Mouse (Mus musculus) kidney, embryonic 16.5 days (tissue): ENCODE results near the gene Slc31a2. TPM values are rescaled to one million over a fixed set of nuclear protein-coding genes. Genes with fewer than 3 reads are reported as not detected.

Experiments
- ATAC-seq: fragments of 200-750 bp; cut with Nextera tagmentation; 2 replicates; pipeline ENCODE4 v1.8.0; 2017; ENCODE audit warnings: moderate TSS enrichment; ENCODE audit not compliant: low FRiP score, low TSS enrichment
- H3K27ac ChIP-seq: fragments of 300-500 bp; sonication (generic); 2 replicates; pipeline ENCODE4 v1.5.1; 2014; ENCODE audit warnings: low read length
- H3K27me3 ChIP-seq: fragments of 300-500 bp; sonication (generic); 2 replicates; pipeline ENCODE4 v1.6.1; 2014; ENCODE audit warnings: low read length, control low read depth, mixed read lengths; ENCODE audit not compliant: insufficient read depth
- H3K36me3 ChIP-seq: fragments of 300-500 bp; sonication (generic); 2 replicates; pipeline ENCODE4 v1.6.1; 2014; ENCODE audit warnings: low read length, control low read depth, mixed read lengths; ENCODE audit not compliant: insufficient read depth
- H3K4me1 ChIP-seq: fragments of 300-500 bp; sonication (generic); 2 replicates; pipeline ENCODE4 v1.6.1; 2014; ENCODE audit warnings: low read length, control low read depth, mixed read lengths; ENCODE audit not compliant: insufficient read depth
- H3K4me2 ChIP-seq: fragments of 300-500 bp; sonication (generic); replicated peaks from 2 replicates; pipeline ENCODE4 v1.6.1; 2014; ENCODE audit warnings: low read depth, low read length
- H3K4me3 ChIP-seq: fragments of 300-500 bp; sonication (generic); 2 replicates; pipeline ENCODE4 v1.5.1; 2014; ENCODE audit warnings: mild to moderate bottlenecking, low read length
- H3K9ac ChIP-seq: fragments of 300-500 bp; sonication (generic); replicated peaks from 2 replicates; pipeline ENCODE4 v1.6.1; 2014; ENCODE audit warnings: low read length
- H3K9me3 ChIP-seq: fragments of 300-500 bp; sonication (generic); 2 replicates; pipeline ENCODE4 v1.6.1; 2016; ENCODE audit warnings: low read length, control low read depth
- WGBS: fragments of 180-500 bp; shearing (Covaris S2); extraction: QIAGEN DNeasy Blood & Tissue Kit; methylation state at CpG from one replicate; pipeline ENCODE4 v1.1.7; 2014; 5-methylcytosine and 5-hydroxymethylcytosine counted together
- polyA plus RNA-seq: library from polyadenylated mRNA; unstranded; fragments of >200 nt; fragmentation: Nextera tagmentation; extraction: Ambion mirVana; gene quantifications from 2 replicates; pipeline ENCODE4 v1.2.1, GENCODE M21; 2015

Gene Slc31a2
- polyA plus RNA-seq, 1 experiment from 2014 or later = 31.9 TPM

DNA sequence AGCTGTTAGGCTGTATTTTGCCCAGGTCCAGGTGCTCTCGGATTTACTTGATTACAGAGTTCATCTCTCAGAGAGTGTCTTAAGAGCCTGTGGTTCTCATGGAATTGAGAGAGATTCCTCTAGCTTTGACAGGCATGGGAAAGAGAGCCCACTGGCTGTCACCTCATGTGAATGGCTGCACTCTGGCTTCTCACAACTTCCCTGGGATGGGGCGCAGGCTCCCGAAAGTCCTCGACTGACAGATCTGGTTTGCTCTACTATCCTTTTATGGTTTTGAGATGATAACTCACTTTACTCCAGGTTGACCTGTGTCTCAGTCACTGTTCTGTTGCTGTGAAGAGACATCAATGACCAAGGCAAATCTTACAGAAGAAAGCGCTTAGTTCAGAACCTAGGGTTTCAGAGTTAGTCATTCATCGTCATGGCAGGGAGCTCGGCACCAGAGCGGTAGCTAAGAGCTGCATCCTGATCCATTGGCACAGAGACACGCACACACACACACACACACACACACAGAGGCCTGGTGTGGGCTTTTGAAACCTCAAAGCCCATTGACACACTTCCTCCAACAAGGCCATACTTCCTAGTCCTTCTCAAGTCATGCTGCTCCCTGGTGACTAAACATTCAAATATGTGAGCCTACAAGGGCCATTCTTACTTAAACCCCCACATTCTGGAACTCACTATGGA is 28.6 kb downstream of the Slc31a2 start:
- Histone ChIP-seq H3K9me3 (no peaks in the 10 kb centered on the region), H3K27me3 (no peaks in the 10 kb centered on the region), H3K4me1 (peaks cover 27% of the 10 kb centered on the region), H3K4me2 (no peak overlapping the region), H3K27ac (no peak overlapping the region), H3K4me3 (no peak overlapping the region), H3K36me3 (no peaks in the 10 kb centered on the region), H3K9ac (no peak overlapping the region)
- ATAC-seq = no peak
- WGBS = 95% methylated on average over 9 of the region's 9 CpGs

DNA sequence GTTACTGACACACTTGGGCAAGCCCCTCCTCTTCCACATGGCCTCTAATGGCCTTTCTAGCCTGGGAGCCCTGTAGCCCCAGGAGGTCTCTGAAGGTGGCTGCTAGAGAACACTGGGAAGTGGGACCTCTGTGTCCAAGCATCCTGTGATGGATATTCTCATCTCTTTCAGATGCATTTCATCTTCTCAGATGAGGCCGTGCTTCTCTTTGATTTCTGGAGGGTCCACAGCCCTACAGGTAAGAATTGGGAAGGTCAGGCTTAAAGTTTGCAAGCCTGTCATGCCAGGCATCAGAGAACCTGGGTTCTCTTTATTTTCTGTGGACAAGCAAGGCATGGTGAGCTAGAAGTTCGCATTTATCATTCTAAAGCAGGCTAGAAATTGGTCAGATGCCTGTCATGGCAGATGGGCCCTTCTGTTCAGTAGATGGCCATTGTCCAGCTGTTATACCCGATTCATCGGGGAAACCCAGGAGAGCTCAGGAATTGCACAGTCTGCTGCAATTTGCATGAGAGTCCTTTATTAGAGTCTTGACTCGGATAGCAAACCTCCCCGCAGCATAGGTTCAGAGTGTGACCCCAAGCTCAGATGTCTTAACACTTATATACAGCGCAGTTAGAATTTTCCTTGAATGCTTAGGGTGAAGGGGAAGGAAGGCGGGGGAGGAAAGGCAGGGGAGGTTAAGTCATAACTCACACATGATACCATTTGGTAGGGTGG is 30.3 kb downstream of the Slc31a2 start:
- Histone ChIP-seq H3K4me3 (no peak overlapping the region), H3K4me2 (no peak overlapping the region), H3K9ac (no peak overlapping the region), H3K27ac (no peak overlapping the region), H3K36me3 (peaks cover 6% of the 10 kb centered on the region), H3K4me1 (peaks cover 21% of the 10 kb centered on the region), H3K9me3 (no peaks in the 10 kb centered on the region), H3K27me3 (no peaks in the 10 kb centered on the region)
- WGBS = 37% methylated on average over 8 of the region's 8 CpGs
- no peak for ATAC-seq

DNA sequence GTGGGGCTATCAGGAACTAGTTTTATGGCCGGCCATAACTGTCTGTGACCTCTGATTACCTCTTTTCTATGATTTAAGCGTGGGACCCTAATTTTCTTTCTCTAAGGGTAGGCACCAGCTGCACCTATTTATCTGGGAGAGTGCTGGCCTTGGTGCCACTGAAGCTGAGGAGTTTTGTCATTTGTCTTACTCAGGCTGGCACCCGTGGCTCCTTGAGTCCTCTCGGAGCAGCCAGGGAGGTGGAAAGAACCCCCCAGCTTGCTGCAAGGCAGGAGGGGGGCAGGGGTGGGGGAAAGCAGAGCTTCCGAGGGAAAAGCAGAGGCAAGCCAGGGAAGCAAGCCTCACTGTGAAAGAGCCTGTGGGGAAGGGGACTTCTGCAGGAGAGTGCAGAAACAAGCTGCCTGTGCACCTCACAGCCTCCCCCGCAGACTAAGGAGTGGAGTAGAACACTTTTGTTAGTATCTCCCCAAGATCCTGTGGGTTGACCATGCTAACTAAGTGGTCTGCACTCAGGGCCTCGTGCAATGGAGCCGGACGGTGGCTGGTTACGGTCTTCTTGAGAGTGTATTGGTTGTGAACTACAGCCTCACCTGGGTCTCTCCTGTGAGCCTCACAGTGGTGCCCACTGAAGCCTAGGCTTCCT is 31.0 kb downstream of the Slc31a2 start:
- no peak overlapping the region for H3K27ac ChIP-seq
- no peak overlapping the region for H3K9ac ChIP-seq
- no peaks in the 10 kb centered on the region for H3K27me3 ChIP-seq
- H3K4me3 ChIP-seq = no peak overlapping the region
- peaks cover 15% of the 10 kb centered on the region; the same call in 1 of the 2 replicates for H3K4me1 ChIP-seq
- H3K36me3 ChIP-seq = peaks cover 7% of the 10 kb centered on the region
- no peaks in the 10 kb centered on the region for H3K9me3 ChIP-seq
- no peak for ATAC-seq
- H3K4me2 ChIP-seq = no peak overlapping the region
- 36% methylated on average over 10 of the region's 10 CpGs for WGBS

DNA sequence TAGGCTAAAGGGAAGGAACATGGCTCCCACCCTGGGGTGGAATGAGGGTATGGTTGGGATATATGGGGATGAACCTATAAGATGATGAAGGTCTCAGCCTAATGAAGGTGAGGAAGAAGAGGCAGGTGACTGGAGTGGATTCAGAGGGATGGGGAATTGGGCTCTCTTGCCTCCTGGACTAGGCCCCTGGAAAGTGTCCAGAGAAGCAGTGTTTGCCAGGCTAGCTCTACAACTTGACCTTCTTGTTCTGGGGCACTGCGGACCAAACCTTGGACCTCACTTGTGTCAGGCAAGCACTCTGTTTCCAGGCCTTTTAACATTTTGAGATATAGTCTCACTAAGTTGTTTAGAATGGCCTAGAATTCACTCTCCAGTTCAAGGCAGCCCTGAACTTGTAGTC is 32.4 kb downstream of the Slc31a2 start:
- WGBS = 100% methylated on average over 1 of the region's 1 CpGs
- Histone ChIP-seq H3K9ac (no peak overlapping the region), H3K4me3 (no peak overlapping the region), H3K4me1 (peaks cover 12% of the 10 kb centered on the region; the same call in 1 of the 2 replicates), H3K4me2 (no peak overlapping the region), H3K9me3 (no peaks in the 10 kb centered on the region), H3K27ac (no peak overlapping the region), H3K36me3 (peaks cover 20% of the 10 kb centered on the region), H3K27me3 (no peaks in the 10 kb centered on the region)
- ATAC-seq = no peak

DNA sequence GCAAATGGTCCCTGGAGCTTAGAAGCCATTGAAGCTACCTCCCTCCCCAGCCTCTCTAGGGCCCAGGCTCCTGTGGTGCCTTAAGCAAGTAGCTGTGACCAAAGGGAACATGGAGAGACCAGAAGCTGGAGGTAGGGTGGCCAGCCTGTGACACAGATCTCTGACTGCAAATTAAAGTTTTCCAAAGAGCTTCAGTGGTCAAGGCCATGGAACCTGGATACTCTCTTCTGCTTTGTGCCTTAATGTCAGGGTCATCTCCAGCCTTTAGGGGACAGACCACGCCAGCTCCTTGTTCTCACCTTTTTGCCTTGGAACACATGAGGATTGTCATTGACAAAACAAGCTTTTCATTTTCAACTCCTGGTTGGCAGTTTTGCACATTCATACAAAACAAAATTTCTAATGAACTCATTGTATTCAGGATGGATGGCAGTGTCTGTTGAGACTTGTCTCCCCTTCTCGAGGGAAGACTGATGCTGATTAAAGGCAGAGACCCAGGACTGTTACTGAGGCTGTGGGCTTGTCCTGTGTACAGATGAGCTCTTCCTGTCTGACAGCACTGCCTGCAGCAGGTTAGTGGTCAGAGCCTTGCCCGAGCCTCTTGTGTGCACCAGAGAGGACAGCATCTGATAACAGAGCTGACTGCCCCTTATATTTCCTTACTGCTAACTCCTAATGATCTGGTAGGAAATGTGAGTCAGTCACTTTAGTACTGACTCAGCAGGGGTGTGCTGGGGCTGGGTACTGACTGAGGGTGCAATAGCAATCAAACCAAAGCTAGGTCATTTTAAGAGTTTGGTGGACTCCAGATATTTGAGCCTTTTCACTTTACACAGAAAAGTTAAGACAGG is 35.1 kb downstream of the Slc31a2 start:
- H3K36me3 ChIP-seq = peaks cover 36% of the 10 kb centered on the region
- 80% methylated on average over 3 of the region's 3 CpGs for WGBS
- no peak for ATAC-seq
- no peak overlapping the region for H3K9ac ChIP-seq
- no peaks in the 10 kb centered on the region for H3K27me3 ChIP-seq
- H3K4me2 ChIP-seq = no peak overlapping the region
- H3K4me3 ChIP-seq = no peak overlapping the region
- H3K4me1 ChIP-seq = peaks cover 11% of the 10 kb centered on the region; the same call in 1 of the 2 replicates
- H3K27ac ChIP-seq = no peak overlapping the region
- no peaks in the 10 kb centered on the region for H3K9me3 ChIP-seq

DNA sequence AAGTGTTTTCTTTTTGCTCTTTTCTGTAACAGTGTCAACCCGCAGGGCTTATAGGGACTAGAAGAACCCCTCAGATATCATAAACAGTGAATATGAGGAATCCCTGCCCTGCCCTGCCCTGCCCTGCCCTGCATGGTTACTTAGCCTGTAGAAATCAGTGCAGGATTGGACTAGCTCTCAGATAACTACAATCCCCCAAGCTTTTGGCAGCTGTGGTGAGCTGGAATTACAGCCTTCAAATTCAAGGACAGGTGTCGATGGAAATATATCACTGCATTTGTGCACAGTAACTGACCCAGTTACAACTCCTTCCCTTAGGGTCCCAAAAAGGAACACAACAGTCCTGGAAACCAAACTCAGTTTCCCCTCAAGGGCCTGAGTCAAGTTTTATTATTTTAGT is 37.6 kb downstream of the Slc31a2 start:
- Histone ChIP-seq H3K27me3 (no peaks in the 10 kb centered on the region), H3K4me3 (no peak overlapping the region), H3K4me1 (no peaks in the 10 kb centered on the region), H3K9ac (no peak overlapping the region), H3K36me3 (peaks cover 53% of the 10 kb centered on the region), H3K9me3 (no peaks in the 10 kb centered on the region), H3K27ac (no peak overlapping the region), H3K4me2 (no peak overlapping the region)
- no peak for ATAC-seq
- WGBS = 90% methylated on average over 2 of the region's 2 CpGs

DNA sequence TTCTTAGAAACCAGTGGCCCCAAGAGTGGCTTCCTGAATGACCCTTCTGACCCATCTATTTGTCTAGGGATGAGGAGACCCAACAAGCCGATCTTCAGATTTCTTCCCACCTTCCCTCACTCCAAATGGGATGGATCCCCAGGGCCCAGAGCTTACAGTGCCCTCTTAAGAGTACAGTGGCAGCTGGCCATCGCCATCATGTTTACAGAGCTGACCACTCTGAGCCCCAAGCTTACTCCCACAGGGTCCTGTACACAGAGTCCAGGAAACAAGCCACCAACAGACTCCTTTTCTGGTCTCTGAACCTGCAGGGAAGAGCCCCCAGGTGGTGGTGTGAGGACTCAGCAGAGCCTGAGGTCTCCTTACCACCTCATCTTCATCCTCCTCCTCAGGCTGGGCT is 40.4 kb downstream of the Slc31a2 start:
- ATAC-seq = 0 out of 2 replicates have a peak, but pooled peaks have one; percentile 46
- H3K36me3 ChIP-seq = peaks cover 52% of the 10 kb centered on the region
- H3K27ac ChIP-seq = no peak overlapping the region
- no peaks in the 10 kb centered on the region for H3K9me3 ChIP-seq
- H3K27me3 ChIP-seq = no peaks in the 10 kb centered on the region
- H3K4me3 ChIP-seq = no peak overlapping the region
- no peak overlapping the region for H3K4me2 ChIP-seq
- 48% methylated on average over 2 of the region's 2 CpGs for WGBS
- no peaks in the 10 kb centered on the region for H3K4me1 ChIP-seq
- H3K9ac ChIP-seq = no peak overlapping the region

DNA sequence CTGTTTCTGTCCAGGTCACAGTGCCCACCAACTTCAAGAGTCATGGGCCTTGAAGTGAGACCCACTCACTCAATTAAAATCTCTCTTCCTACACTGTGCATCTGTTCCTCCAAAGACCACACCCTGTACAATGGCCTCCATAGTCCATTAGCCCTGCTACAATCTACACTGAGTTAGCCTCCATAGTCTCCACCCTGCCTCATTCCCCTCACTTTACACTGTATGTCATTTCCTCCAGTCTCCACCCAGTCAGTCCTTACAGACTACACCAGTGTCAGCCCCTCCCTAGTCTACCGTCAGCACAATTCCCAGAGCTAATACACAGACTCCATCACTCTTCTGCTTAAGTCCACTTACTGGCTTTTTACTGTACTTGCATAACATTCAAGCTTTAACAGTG is 40.9 kb downstream of the Slc31a2 start:
- ATAC-seq = no peak
- H3K27ac ChIP-seq = no peak overlapping the region
- no peaks in the 10 kb centered on the region for H3K9me3 ChIP-seq
- no peak overlapping the region for H3K9ac ChIP-seq
- WGBS = 70% methylated on average over 1 of the region's 1 CpGs
- H3K36me3 ChIP-seq = peaks cover 54% of the 10 kb centered on the region
- no peaks in the 10 kb centered on the region for H3K4me1 ChIP-seq
- no peaks in the 10 kb centered on the region for H3K27me3 ChIP-seq
- no peak overlapping the region for H3K4me3 ChIP-seq
- no peak overlapping the region for H3K4me2 ChIP-seq

DNA sequence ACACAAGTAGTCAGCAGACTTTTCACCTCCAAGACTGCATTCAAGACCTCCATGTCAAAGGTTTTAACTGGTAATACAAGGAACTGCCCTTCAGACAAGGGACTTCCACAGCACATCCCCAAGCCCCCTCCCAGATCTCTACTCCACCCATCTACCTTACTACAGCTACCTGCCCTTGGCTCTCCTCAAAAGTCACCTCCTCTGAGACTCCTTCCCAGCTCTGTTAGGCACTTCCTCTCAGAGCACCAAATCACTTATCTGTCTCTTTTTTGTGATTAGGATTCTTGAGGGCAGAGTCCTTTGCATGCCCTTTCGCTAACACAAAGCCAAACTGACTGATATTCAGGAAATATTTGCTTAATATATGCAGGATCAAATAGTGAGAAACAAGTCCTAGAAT is 43.9 kb downstream of the Slc31a2 start:
- no peaks in the 10 kb centered on the region for H3K27me3 ChIP-seq
- H3K27ac ChIP-seq = no peak overlapping the region
- H3K36me3 ChIP-seq = peaks cover 36% of the 10 kb centered on the region
- no peaks in the 10 kb centered on the region for H3K4me1 ChIP-seq
- H3K4me2 ChIP-seq = no peak overlapping the region
- no peak overlapping the region for H3K9ac ChIP-seq
- 92% methylated on average over 1 of the region's 1 CpGs for WGBS
- ATAC-seq = no peak
- H3K9me3 ChIP-seq = no peaks in the 10 kb centered on the region
- no peak overlapping the region for H3K4me3 ChIP-seq
